ENCODE assay signal across 8 mouse cellular contexts in genomic region chr6:71166551-71167169, GRCm38 (mm10). TPM values are rescaled to one million over a fixed set of nuclear protein-coding genes. Genes with fewer than 3 reads are reported as not detected.
A peak's percentile ranks its signal among the peaks of the same experiment; 100 is the strongest.
DNase-seq lines count a peak whose midpoint lies in the region; ATAC-seq and TF ChIP-seq lines count a peak whose summit lies in the region.

No protein-coding gene starts in this region.

- H3K4me1 ChIP-seq in hindbrain, embryonic 16.5 days (ENCODE audit: control insufficient read depth, insufficient read depth, low read depth, low read length), result no peaks in the 10 kb centered on the region

- 53% methylated on average over 6 of the region's 6 CpGs for WGBS in hindbrain, embryonic 16.5 days

- H3K27me3 ChIP-seq in Patski, result no peaks in the 10 kb centered on the region
- no peaks in the 10 kb centered on the region for H3K27me3 ChIP-seq in hindbrain, embryonic 16.5 days (replicated peaks; ENCODE audit: control insufficient read depth, insufficient read depth, low read length)
- H3K27me3 ChIP-seq in myocyte (ENCODE audit: control insufficient read depth, insufficient read depth, insufficient read length), result no peaks in the 10 kb centered on the region

- H3K4me2 ChIP-seq in hindbrain, embryonic 16.5 days (ENCODE audit: low read length), result no peak overlapping the region
- peak overlapping the region; percentile 48 for H3K4me2 ChIP-seq in myocyte (ENCODE audit: low read depth)

- peak; percentile 29 for DNase-seq in adrenal gland, adult 2 months
- DNase-seq in adrenal gland, postnatal 4 days (ENCODE audit: low spot score in 2 of 2), result no peak
- peak; percentile 40 for DNase-seq in layer of hippocampus, adult 9-11 months
- no peak for DNase-seq in layer of hippocampus, postnatal 25 days (ENCODE audit: extremely low spot score in 1 of 2, low spot score in 1 of 2)
- peak; percentile 35 for DNase-seq in Patski (ENCODE audit: low read depth, low spot score)
- DNase-seq in gastrocnemius, adult 8-10 months (ENCODE audit: low spot score in 2 of 2), result no peak

- CTCF ChIA-PET in Patski (lab: Charles Lee), result interaction anchor here (0.7 to 1.7 kb wide), 10 partner anchors 10 to 434 kb away, joined by 3 to 10 read pairs (median 3); no protein-coding TSS in a partner anchor

- TF ChIP-seq CTCF in Patski (IDR thresholded peaks at IDR 0.05), result peak; percentile 82

- H3K27ac ChIP-seq in hindbrain, embryonic 16.5 days (ENCODE audit: low read depth, low read length), result no peak overlapping the region

- ATAC-seq in Patski, result peak; percentile 57
- peak; percentile 52 for ATAC-seq in hindbrain, embryonic 16.5 days

- no peak for TF ChIP-seq POLR2A in myocyte (IDR thresholded peaks at IDR 0.05; ENCODE audit: insufficient read length, low read depth)

- in situ Hi-C loops in Patski (cut with MboI; ENCODE audit: low pct_unique_long_range_greater_than_20kb), result loop anchor here (10.0 kb wide), 1 partner anchor 638 kb away; no protein-coding TSS in a partner anchor

- H3K79me2 ChIP-seq in myocyte (ENCODE audit: control insufficient read depth, insufficient read depth), result no peaks in the 10 kb centered on the region

- no peaks in the 10 kb centered on the region for H3K9me3 ChIP-seq in hindbrain, embryonic 16.5 days (ENCODE audit: control insufficient read depth, low read length)

- no peak overlapping the region for H3K9ac ChIP-seq in hindbrain, embryonic 16.5 days (ENCODE audit: low read depth, low read length)

- POLR2A ChIA-PET in Patski (lab: Charles Lee), result no interaction called here

- H3K4me3 ChIP-seq in hindbrain, embryonic 16.5 days (ENCODE audit: low read length), result no peak overlapping the region
- no peak overlapping the region for H3K4me3 ChIP-seq in myocyte

- no peaks in the 10 kb centered on the region for H3K36me3 ChIP-seq in hindbrain, embryonic 16.5 days (ENCODE audit: control insufficient read depth, insufficient read depth, low read length)
- H3K36me3 ChIP-seq in myocyte (ENCODE audit: control insufficient read depth, insufficient read depth), result no peaks in the 10 kb centered on the region

- no peak overlapping the region for H3ac ChIP-seq in myocyte (ENCODE audit: control insufficient read depth, insufficient read length)

TF ChIP-seq in myocyte, 11 proteins besides CTCF, POLR2A, EP300 and RAD21:
- TF ChIP-seq CEBPB (IDR thresholded peaks at IDR 0.05; ENCODE audit: insufficient read depth, poor library complexity, severe bottlenecking), result peak; percentile 73
- TF ChIP-seq MYOD1 (IDR thresholded peaks at IDR 0.05; ENCODE audit: control insufficient read depth in 1 of 3, insufficient read length in 2 of 3, low read depth in 2 of 3), result peak; percentile 25 to 79 (median 39)
- TF ChIP-seq TCF12 (IDR thresholded peaks at IDR 0.05; ENCODE audit: insufficient read depth, poor library complexity, severe bottlenecking), result peak; percentile 30
- TF ChIP-seq TCF3 (IDR thresholded peaks at IDR 0.05; ENCODE audit: insufficient read length, low read depth), result no peak
- TF ChIP-seq MYOG (IDR thresholded peaks at IDR 0.05; ENCODE audit: control insufficient read depth in 1 of 3, insufficient read depth in 1 of 3, insufficient read length in 2 of 3, low read depth in 2 of 3), result peak in 1 of 3 experiments; percentile 53
- TF ChIP-seq MAX (IDR thresholded peaks at IDR 0.05; ENCODE audit: low read depth), result no peak

RNA-seq across cellular contexts. Expression of gene Thnsl2, which starts 22.4 kb away (rescaled TPM):
- total RNA-seq in adrenal gland, adult 2 months (2021), result 10 to 100 TPM; 14.9 to 18.5 TPM
- 22.1 and 24.3 TPM in 2 replicates for polyA plus RNA-seq in adrenal gland, adult 2 months (2012; rRNA removed)
- total RNA-seq in adrenal gland, postnatal 4 days (2021), result 10 to 100 TPM; 27.9 to 31.7 TPM
- total RNA-seq in layer of hippocampus, postnatal 25 days (2021), result 1 to 10 TPM; 3.7 TPM
- polyA plus RNA-seq in Patski (2021) (0.08 TPM), myocyte (2012; fragmentation: generic; extraction: Trizol) (0.06 TPM)
- polyA plus RNA-seq in hindbrain, embryonic 16.5 days (2015; fragmentation: Nextera tagmentation; extraction: Ambion mirVana), result 6.3 and 6.5 TPM in 2 replicates
- 10 to 100 TPM in 2 of 4 experiments, 1 to 10 TPM in 2; 8.9 to 12.8 (median 9.8) TPM for total RNA-seq in gastrocnemius, adult 8-10 months (2022)

RNA-seq across cellular contexts. Expression of gene Fabp1, which starts 33.0 kb away (rescaled TPM):
- total RNA-seq in adrenal gland, adult 2 months (2021), result 10 to 100 TPM in 1 of 2 experiments, not detected in 1; 15.4 TPM
- polyA plus RNA-seq in adrenal gland, adult 2 months (2012; rRNA removed), result not detected in 2 replicates
- total RNA-seq in adrenal gland, postnatal 4 days (2021), result 100 to 1,000 TPM in 1 of 2 experiments, 1 to 10 TPM in 1; 7.4 to 190 TPM
- total RNA-seq in layer of hippocampus, postnatal 25 days (2021), result not detected
- polyA plus RNA-seq in Patski (2021), result not detected
- polyA plus RNA-seq in hindbrain, embryonic 16.5 days (2015; fragmentation: Nextera tagmentation; extraction: Ambion mirVana), result not detected in 2 replicates
- polyA plus RNA-seq in myocyte (2012; fragmentation: generic; extraction: Trizol), result not detected
- 1 to 10 TPM in 1 of 4 experiments, not detected in 3; 1.4 TPM for total RNA-seq in gastrocnemius, adult 8-10 months (2022)

Comparison
In these comparisons a context has a peak if more than half of its experiments do, and no peak if none do; other contexts are left out.
1. DNase-seq: peak in adrenal gland, adult 2 months (single experiment), layer of hippocampus, adult 9-11 months (single experiment) and Patski (single experiment); none in adrenal gland, postnatal 4 days (0 of 2), layer of hippocampus, postnatal 25 days (0 of 2) and gastrocnemius, adult 8-10 months (0 of 2).